ENCODE assay signal across 9 mouse cellular contexts in genomic region chr9:53340328-53340916, GRCm38 (mm10). TPM values are rescaled to one million over a fixed set of nuclear protein-coding genes. Genes with fewer than 3 reads are reported as not detected.
DNase-seq lines count a peak whose midpoint lies in the region; ATAC-seq lines count a peak whose summit lies in the region.
"Had no signal": no experiment of that assay in that cellular context is flagged by ENCODE, and none has a peak within 500 bp of the region (broad histone marks: within the 10 kb centered on the region; RNA-seq: fewer than 3 reads in every experiment).

No protein-coding gene starts in this region.

- DNase-seq in lung, postnatal 10 days = peak; percentile 12
- no peak for DNase-seq in right cerebral cortex, adult 18-20 months
- no peak for DNase-seq in urinary bladder, postnatal 36 days (ENCODE audit: low spot score in 2 of 2)
- DNase-seq in adrenal gland, postnatal 14 days = no peak

- peak overlapping the region; percentile 47 for H3K4me3 ChIP-seq in erythroblast, embryonic 14.5 days (replicated peaks)
- peak overlapping the region; percentile 56; the same call in 1 of the 2 replicates for H3K4me3 ChIP-seq in brown adipose tissue, adult 24 weeks (ENCODE audit: insufficient read depth, low read depth, low read length)
- H3K4me3 ChIP-seq in hindbrain, embryonic 16.5 days (ENCODE audit: low read length) = peak overlapping the region; percentile 52

- H3K27me3 ChIP-seq in erythroblast, embryonic 14.5 days (ENCODE audit: control insufficient read depth) = peaks cover 20% of the 10 kb centered on the region
- H3K27me3 ChIP-seq in hindbrain, embryonic 16.5 days (replicated peaks; ENCODE audit: control insufficient read depth, insufficient read depth, low read length) = no peaks in the 10 kb centered on the region

- no peaks in the 10 kb centered on the region for H3K9me3 ChIP-seq in erythroblast, embryonic 14.5 days (ENCODE audit: control insufficient read depth, low read length)
- no peaks in the 10 kb centered on the region for H3K9me3 ChIP-seq in hindbrain, embryonic 16.5 days (ENCODE audit: control insufficient read depth, low read length)

- ATAC-seq in erythroblast, adult 5-6 weeks (replicated peaks; ENCODE audit: low FRiP score, poor library complexity, severe bottlenecking) = no peak
- ATAC-seq in hindbrain, embryonic 16.5 days = no peak

- H3K36me3 ChIP-seq in erythroblast, embryonic 14.5 days (ENCODE audit: control insufficient read depth) = no peaks in the 10 kb centered on the region
- no peaks in the 10 kb centered on the region for H3K36me3 ChIP-seq in hindbrain, embryonic 16.5 days (ENCODE audit: control insufficient read depth, insufficient read depth, low read length)

- peak overlapping the region; percentile 92 for H3K4me2 ChIP-seq in hindbrain, embryonic 16.5 days (ENCODE audit: low read length)

- WGBS in hindbrain, embryonic 16.5 days = 53% methylated on average over 17 of the region's 17 CpGs

- H3K27ac ChIP-seq in brown adipose tissue, adult 24 weeks (replicated peaks; ENCODE audit: low read depth, low read length) = no peak overlapping the region
- H3K27ac ChIP-seq in hindbrain, embryonic 16.5 days (ENCODE audit: low read depth, low read length) = no peak overlapping the region

- H3K9ac ChIP-seq in hindbrain, embryonic 16.5 days (ENCODE audit: low read depth, low read length) = peak overlapping the region; percentile 56; the same call in 1 of the 2 replicates

- H3K4me1 ChIP-seq in erythroblast, embryonic 14.5 days (ENCODE audit: control insufficient read depth) = no peaks in the 10 kb centered on the region
- peaks cover 3% of the 10 kb centered on the region; the same call in 1 of the 2 replicates for H3K4me1 ChIP-seq in brown adipose tissue, adult 24 weeks (ENCODE audit: control insufficient read depth, insufficient read depth, insufficient read length, low read length)
- peaks cover 3% of the 10 kb centered on the region; the same call in 1 of the 2 replicates for H3K4me1 ChIP-seq in hindbrain, embryonic 16.5 days (ENCODE audit: control insufficient read depth, insufficient read depth, low read depth, low read length)

RNA-seq across cellular contexts. Expression of gene Exph5, which starts 39.0 kb away (rescaled TPM):
- polyA plus RNA-seq in erythroblast, embryonic 14.5 days (2012) = not detected in 2 replicates
- not detected in 2 replicates for total RNA-seq in erythroblast, adult 5-6 weeks (2015; ENCODE audit: low replicate concordance)
- 0.28 TPM in 1 of 2 replicates, not detected in the other for total RNA-seq in erythroblast, adult 5-6 weeks (2017; ENCODE audit: low replicate concordance)
- polyA plus RNA-seq in brown adipose tissue, adult 24 weeks (2012; ENCODE audit: insufficient read depth, insufficient read length, missing spikeins) = not detected in 2 replicates
- 0.48 and 0.55 TPM in 2 replicates for polyA plus RNA-seq in hindbrain, embryonic 16.5 days (2015; fragmentation: Nextera tagmentation; extraction: Ambion mirVana)
- 0.38 and 1.4 TPM in 2 replicates for total RNA-seq in adrenal gland, postnatal 14 days (2021)
- polyA plus RNA-seq: C2C12 had no signal

RNA-seq across cellular contexts. Expression of gene Kdelc2, which starts 43.4 kb away (rescaled TPM):
- polyA plus RNA-seq in erythroblast, embryonic 14.5 days (2012) = not detected in 2 replicates
- 0.84 and 0.96 TPM in 2 replicates for total RNA-seq in erythroblast, adult 5-6 weeks (2015; ENCODE audit: low replicate concordance)
- 0.34 and 0.42 TPM in 2 replicates for total RNA-seq in erythroblast, adult 5-6 weeks (2017; ENCODE audit: low replicate concordance)
- polyA plus RNA-seq in brown adipose tissue, adult 24 weeks (2012; ENCODE audit: insufficient read depth, insufficient read length, missing spikeins) = 6.1 and 6.8 TPM in 2 replicates
- 7.2 and 8.7 TPM in 2 replicates for polyA plus RNA-seq in hindbrain, embryonic 16.5 days (2015; fragmentation: Nextera tagmentation; extraction: Ambion mirVana)
- total RNA-seq in adrenal gland, postnatal 14 days (2021) = 12.1 and 12.4 TPM in 2 replicates
